Mouse (Mus musculus) testis, adult 10 weeks (tissue): Measurements from ENCODE around the gene Scn4b. TPM values are rescaled to one million over a fixed set of nuclear protein-coding genes. Genes with fewer than 3 reads are reported as not detected.

ENCODE experiments used
- polyA plus RNA-seq: library from polyadenylated mRNA; stranded (reverse); fragments of 350-450 nt; fragmentation: Illumina TruSeq; extraction: RNeasy Lipid Tissue Mini Kit (QIAGEN cat#74804); gene quantifications from one replicate; pipeline ENCODE4 v1.2.3, GENCODE M21; 2014; ENCODE audit warnings: low read depth, low replicate concordance

Gene Scn4b
- polyA plus RNA-seq, result not detected

GRCm38 (mm10) chr9:45138191-45139032 is at the start of gene Scn4b:
Gene Scn4b, plus strand, starts transcription at chr9:45138395.

GRCm38 (mm10) chr9:45117741-45118431 is 20.3 kb upstream of the Scn4b start, which contains the start of gene Scn2b:
Gene Scn2b, plus strand, starts transcription at chr9:45117782.

GRCm38 (mm10) chr9:45181770-45182169 is 43.6 kb downstream of the Scn4b start, which contains the start of gene BC049352:
Gene BC049352, plus strand, starts transcription at chr9:45182007.

Other genes starting within 250 kb of the Scn4b start
- 120 TPM for gene Atp5l, start 217.7 kb upstream of the Scn4b start, polyA plus RNA-seq
- 46.0 TPM for gene Ube4a, start 172.8 kb upstream of the Scn4b start, polyA plus RNA-seq
- 0.28 TPM for gene Cd3g, start 158.0 kb upstream of the Scn4b start, polyA plus RNA-seq
- 8.4 TPM for gene Cd3d, start 156.6 kb upstream of the Scn4b start, polyA plus RNA-seq
- 0.52 TPM for gene Cd3e, start 128.8 kb upstream of the Scn4b start, polyA plus RNA-seq
- gene Mpzl2, start 98.6 kb upstream of the Scn4b start, polyA plus RNA-seq, result 0.55 TPM
- 1.1 TPM for gene Mpzl3, start 83.2 kb upstream of the Scn4b start, polyA plus RNA-seq
- 0.22 TPM for gene Jaml, start 59.2 kb upstream of the Scn4b start, polyA plus RNA-seq
- gene Scn2b, start 20.6 kb upstream of the Scn4b start, polyA plus RNA-seq, result 0.29 TPM
- gene BC049352, start 43.6 kb downstream of the Scn4b start, polyA plus RNA-seq, result 0.11 TPM
- gene Tmprss4, start 65.7 kb downstream of the Scn4b start, polyA plus RNA-seq, result not detected
- gene Il10ra, start 130.8 kb downstream of the Scn4b start, polyA plus RNA-seq, result 0.36 TPM
- 0.27 TPM for gene Tmprss13, start 180.7 kb downstream of the Scn4b start, polyA plus RNA-seq
- 5.7 TPM for gene Fxyd6, start 231.8 kb downstream of the Scn4b start, polyA plus RNA-seq